Mouse (Mus musculus): ENCODE results near the gene B4galt4. TPM values are rescaled to one million over a fixed set of nuclear protein-coding genes. Genes with fewer than 3 reads are reported as not detected.

The B4galt4 gene
- total RNA-seq (2012; rRNA removed) (not detected in 2 replicates), polyA plus RNA-seq (2012; ENCODE audit: insufficient read depth in 1 of 2, insufficient read length in 2 of 2, low read depth in 1 of 2, low replicate concordance in 2 of 2, missing spikeins in 1 of 2) (not detected)

- Histone ChIP-seq H3K4me1 (ENCODE audit: control insufficient read depth in 1 of 2, insufficient read depth in 2 of 2, low read length in 2 of 2) (no peaks in the 10 kb centered on the region), H3K79me2 (ENCODE audit: control insufficient read depth, insufficient read depth, low read length, poor library complexity) (no peaks in the 10 kb centered on the region), H3K9ac (ENCODE audit: control insufficient read depth, low read depth, low read length, poor library complexity, severe bottlenecking) (no peak within 1 kb of the TSS), H3K4me3 (ENCODE audit: control insufficient read depth in 1 of 2, insufficient read depth in 1 of 2, low read depth in 2 of 2, low read length in 2 of 2) (no peak within 1 kb of the TSS), H3K27me3 (ENCODE audit: control insufficient read depth in 1 of 2, insufficient read depth in 2 of 2, low read length in 2 of 2) (no peaks in the 10 kb centered on the region), H3K9me3 (replicated peaks; ENCODE audit: insufficient read depth, low read length) (no peaks in the 10 kb centered on the region), H3K36me3 (ENCODE audit: control insufficient read depth in 1 of 2, insufficient read depth in 2 of 2, low read length in 2 of 2) (no peaks in the 10 kb centered on the region), H3K27ac (ENCODE audit: control insufficient read depth, low read depth, low read length) (no peak within 1 kb of the TSS)
- no peak for TF ChIP-seq SMC3 (IDR thresholded peaks at IDR 0.05; ENCODE audit: low read depth, low read length)
- no peak for TF ChIP-seq UBTF (IDR thresholded peaks at IDR 0.05; ENCODE audit: borderline replicate concordance, insufficient read depth, low read depth, low read length)
- TF ChIP-seq CTCF (IDR thresholded peaks at IDR 0.05 in 2 of 3, conservative IDR thresholded peaks at IDR 0.05 in 1 of 3; ENCODE audit: control insufficient read depth in 1 of 3, insufficient read depth in 1 of 3, low read depth in 2 of 3, low read length in 3 of 3, poor library complexity in 1 of 3, severe bottlenecking in 1 of 3), result no peak
- TF ChIP-seq USF2 (IDR thresholded peaks at IDR 0.05; ENCODE audit: borderline replicate concordance in 1 of 2, insufficient read depth in 1 of 2, low read depth in 1 of 2, low read length in 2 of 2), result no peak
- TF ChIP-seq RAD21 (IDR thresholded peaks at IDR 0.05; ENCODE audit: low read depth, low read length), result no peak
- TF ChIP-seq POLR2AphosphoS5 (IDR thresholded peaks at IDR 0.05; ENCODE audit: borderline replicate concordance, low read depth, low read length), result no peak
- no peak for TF ChIP-seq CHD1 (IDR thresholded peaks at IDR 0.05; ENCODE audit: low read depth, low read length)
- no peak for TF ChIP-seq MAFK (IDR thresholded peaks at IDR 0.05; ENCODE audit: borderline replicate concordance, low read depth, low read length)
- TF ChIP-seq ZNF384 (IDR thresholded peaks at IDR 0.05; ENCODE audit: low read depth, low read length), result no peak
- no peak for TF ChIP-seq E2F4 (IDR thresholded peaks at IDR 0.05; ENCODE audit: borderline replicate concordance, low read depth, low read length)
- TF ChIP-seq MAX (IDR thresholded peaks at IDR 0.05; ENCODE audit: low read length), result no peak
- TF ChIP-seq ZKSCAN1 (IDR thresholded peaks at IDR 0.05; ENCODE audit: low read depth, low read length), result no peak
- TF ChIP-seq HCFC1 (IDR thresholded peaks at IDR 0.05; ENCODE audit: low read depth, low read length), result no peak
- TF ChIP-seq JUND (IDR thresholded peaks at IDR 0.05; ENCODE audit: low read depth, low read length), result no peak
- TF ChIP-seq MAZ (IDR thresholded peaks at IDR 0.05; ENCODE audit: low read depth, low read length), result no peak
- TF ChIP-seq POLR2A (IDR thresholded peaks at IDR 0.05; ENCODE audit: control insufficient read depth in 1 of 2, insufficient read depth in 1 of 2, low read depth in 1 of 2, low read length in 2 of 2, poor library complexity in 1 of 2), result no peak
- no peak for TF ChIP-seq MEF2A (IDR thresholded peaks at IDR 0.05; ENCODE audit: extremely low read depth, insufficient replicate concordance, low read depth, low read length, poor library complexity, severe bottlenecking)
- no peak for TF ChIP-seq RCOR1 (IDR thresholded peaks at IDR 0.05; ENCODE audit: low read depth, low read length)
- TF ChIP-seq ZMIZ1 (IDR thresholded peaks at IDR 0.05; ENCODE audit: low read depth, low read length), result no peak
- TF ChIP-seq TBP (IDR thresholded peaks at IDR 0.05; ENCODE audit: low read depth, low read length), result no peak
- DNase-seq (ENCODE audit: low read depth, low spot score), result no peak
These were observed at the start of gene B4galt4 for GRCm38 (mm10) chr16:38742113-38742658. TSS of gene B4galt4 (plus strand) at chr16:38742264.
